ENCODE assay signal across 21 mouse cellular contexts in genomic region chrX:93042736-93043135, GRCm38 (mm10).
A peak's percentile ranks its signal among the peaks of the same experiment; 100 is the strongest.
DNase-seq lines count a peak whose midpoint lies in the region; ATAC-seq lines count a peak whose summit lies in the region.
"Had no signal": no experiment of that assay in that cellular context is flagged by ENCODE, and none has a peak within 500 bp of the region (broad histone marks: within the 10 kb centered on the region; RNA-seq: fewer than 3 reads in every experiment).

No protein-coding gene starts in this region.

- no peaks in the 10 kb centered on the region for H3K4me1 ChIP-seq in heart, embryonic 11.5 days (ENCODE audit: control insufficient read depth, insufficient read depth, low read length)
- H3K4me1 ChIP-seq: hindbrain, embryonic 12.5 days; intestine, embryonic 15.5 days; kidney, embryonic 15.5 days; liver, embryonic 12.5 days; midbrain, embryonic 10.5 days; neural tube, embryonic 13.5 days had no signal

- no peaks in the 10 kb centered on the region for H3K36me3 ChIP-seq in heart, embryonic 11.5 days (ENCODE audit: control insufficient read depth, insufficient read depth, low read length)
- H3K36me3 ChIP-seq: hindbrain, embryonic 12.5 days; intestine, embryonic 15.5 days; kidney, embryonic 15.5 days; liver, embryonic 12.5 days; midbrain, embryonic 10.5 days; neural tube, embryonic 13.5 days had no signal

- DNase-seq in cerebellum, postnatal 14 days, result peak; percentile 1 to 16
- no peak for DNase-seq in cerebellum, postnatal 4 days (ENCODE audit: low spot score in 2 of 2)
- DNase-seq in heart, adult 11 months, result peak; percentile 85
- DNase-seq in A20 (ENCODE audit: low read depth, low spot score), result peak; percentile 5
- peak; percentile 9 for DNase-seq in gastrocnemius, postnatal 14 days
- DNase-seq in yolk sac, embryonic 10.5 days (ENCODE audit: low spot score), result no peak
- DNase-seq: adrenal gland, postnatal 10 days; cerebellum, adult 9-10 months; lung, embryonic 14.5 days; lung, postnatal 4 days; right cerebral cortex, postnatal 4 days; thymus, postnatal 4 days had no signal

- no peak overlapping the region for H3K27ac ChIP-seq in heart, embryonic 11.5 days (ENCODE audit: low read depth, low read length)
- H3K27ac ChIP-seq: heart, adult 2 months; hindbrain, embryonic 12.5 days; intestine, embryonic 15.5 days; kidney, embryonic 15.5 days; liver, embryonic 12.5 days; midbrain, embryonic 10.5 days; neural tube, embryonic 13.5 days had no signal

- no peaks in the 10 kb centered on the region for H3K27me3 ChIP-seq in heart, embryonic 11.5 days (ENCODE audit: control insufficient read depth, insufficient read depth, low read length)
- H3K27me3 ChIP-seq: hindbrain, embryonic 12.5 days; intestine, embryonic 15.5 days; kidney, embryonic 15.5 days; liver, embryonic 12.5 days; neural tube, embryonic 13.5 days had no signal

- H3K9me3 ChIP-seq in heart, embryonic 11.5 days (replicated peaks; ENCODE audit: control insufficient read depth, low read length), result no peaks in the 10 kb centered on the region
- H3K9me3 ChIP-seq: hindbrain, embryonic 12.5 days; intestine, embryonic 15.5 days; kidney, embryonic 15.5 days; liver, embryonic 12.5 days; midbrain, embryonic 10.5 days; neural tube, embryonic 13.5 days had no signal

- ATAC-seq in heart, embryonic 11.5 days (replicated peaks; ENCODE audit: insufficient number of reproducible peaks, low FRiP score, low TSS enrichment), result no peak
- ATAC-seq in inflammation-experienced regulatory T-cells, adult 6 months, result no peak
- ATAC-seq: intestine, embryonic 15.5 days; liver, embryonic 12.5 days had no signal

- intact Hi-C loops in gastrocnemius, postnatal 14 days (cut with DNase I; ENCODE audit: low total_unique reads), result no loop called here

- H3K9ac ChIP-seq in heart, embryonic 11.5 days (ENCODE audit: low read depth, low read length), result no peak overlapping the region
- H3K9ac ChIP-seq: hindbrain, embryonic 12.5 days; intestine, embryonic 15.5 days; kidney, embryonic 15.5 days; liver, embryonic 12.5 days; lung, embryonic 14.5 days; neural tube, embryonic 13.5 days had no signal

- 64% methylated on average over 3 of the region's 3 CpGs for WGBS in heart, embryonic 11.5 days (ENCODE audit: insufficient replicate concordance)

- no peak overlapping the region for H3K4me3 ChIP-seq in heart, embryonic 11.5 days (ENCODE audit: low read depth, low read length)
- H3K4me3 ChIP-seq: heart, adult 2 months; hindbrain, embryonic 12.5 days; intestine, embryonic 15.5 days; kidney, embryonic 15.5 days; liver, embryonic 12.5 days; midbrain, embryonic 10.5 days; neural tube, embryonic 13.5 days had no signal

- H3K4me2 ChIP-seq in heart, embryonic 11.5 days, result no peak overlapping the region
- H3K4me2 ChIP-seq: hindbrain, embryonic 12.5 days; intestine, embryonic 15.5 days; kidney, embryonic 15.5 days; liver, embryonic 12.5 days; lung, embryonic 14.5 days; neural tube, embryonic 13.5 days had no signal

Comparison
In these comparisons a context has a peak if more than half of its experiments do, and no peak if none do; other contexts are left out.
1. DNase-seq: peak in cerebellum, postnatal 14 days (2 of 2), heart, adult 11 months (single experiment), A20 (single experiment) and gastrocnemius, postnatal 14 days (single experiment); none in cerebellum, postnatal 4 days (0 of 2) and yolk sac, embryonic 10.5 days (single experiment).